Mouse (Mus musculus): ENCODE results near the gene Pou5f2.

Gene Pou5f2

DNA sequence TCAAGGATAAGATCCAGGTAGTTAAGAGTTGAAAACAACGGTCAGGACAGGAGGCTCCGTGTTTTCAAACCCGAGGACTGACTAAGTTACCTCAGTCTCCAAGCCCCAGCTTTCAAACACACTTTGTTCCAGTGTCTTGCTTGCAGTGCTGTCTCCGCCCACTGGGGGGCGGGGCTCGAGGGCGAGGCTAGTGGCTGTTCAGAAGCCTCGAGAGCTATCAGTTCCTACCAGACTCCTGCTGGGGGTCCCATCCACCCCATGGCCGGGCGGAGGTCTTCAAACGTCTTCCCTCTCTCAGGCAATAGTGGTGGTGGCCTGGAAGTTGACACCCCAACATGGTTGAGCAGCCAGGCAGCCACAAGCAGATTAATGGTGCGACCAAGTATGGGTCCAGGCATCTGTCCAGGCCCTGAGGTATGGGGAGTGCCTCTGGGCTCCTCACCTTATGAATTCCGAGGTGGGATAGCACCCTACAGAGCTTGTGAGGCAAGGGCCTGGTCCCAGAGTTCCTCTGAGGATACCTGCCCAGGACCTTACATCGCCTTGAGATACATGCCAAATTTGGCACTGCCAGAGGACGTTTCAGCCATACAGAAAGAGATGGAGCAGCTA is at the start of gene Pou5f2:
Pou5f2 (plus strand) TSS at position 220 of the 612 bp plus-strand sequence.
- peak; percentile 19 to 31 for DNase-seq

DNA sequence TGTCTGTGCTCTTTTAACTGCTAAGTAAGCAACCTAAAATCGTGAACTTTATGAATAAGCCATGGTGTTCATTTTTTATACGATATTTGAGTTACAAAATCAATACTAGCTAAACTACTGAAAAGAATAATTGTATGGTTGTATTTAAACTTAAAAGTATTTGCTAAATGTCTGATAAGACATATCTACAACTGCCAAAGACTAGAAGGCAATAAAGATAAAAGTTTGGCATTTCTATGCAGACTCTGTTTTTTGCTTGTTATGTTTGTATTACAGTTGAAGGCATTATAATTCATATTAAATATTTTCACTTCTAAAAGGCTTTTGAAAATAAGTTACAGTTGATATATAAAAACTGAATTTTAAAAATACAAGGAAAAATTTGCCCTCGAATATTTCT is 48.5 kb upstream of the Pou5f2 start:
- DNase-seq: no peak

- no peak for DNase-seq
Observed at GRCm38 (mm10) chr13:77977121-77977520, 47.6 kb upstream of the Pou5f2 start.

DNA sequence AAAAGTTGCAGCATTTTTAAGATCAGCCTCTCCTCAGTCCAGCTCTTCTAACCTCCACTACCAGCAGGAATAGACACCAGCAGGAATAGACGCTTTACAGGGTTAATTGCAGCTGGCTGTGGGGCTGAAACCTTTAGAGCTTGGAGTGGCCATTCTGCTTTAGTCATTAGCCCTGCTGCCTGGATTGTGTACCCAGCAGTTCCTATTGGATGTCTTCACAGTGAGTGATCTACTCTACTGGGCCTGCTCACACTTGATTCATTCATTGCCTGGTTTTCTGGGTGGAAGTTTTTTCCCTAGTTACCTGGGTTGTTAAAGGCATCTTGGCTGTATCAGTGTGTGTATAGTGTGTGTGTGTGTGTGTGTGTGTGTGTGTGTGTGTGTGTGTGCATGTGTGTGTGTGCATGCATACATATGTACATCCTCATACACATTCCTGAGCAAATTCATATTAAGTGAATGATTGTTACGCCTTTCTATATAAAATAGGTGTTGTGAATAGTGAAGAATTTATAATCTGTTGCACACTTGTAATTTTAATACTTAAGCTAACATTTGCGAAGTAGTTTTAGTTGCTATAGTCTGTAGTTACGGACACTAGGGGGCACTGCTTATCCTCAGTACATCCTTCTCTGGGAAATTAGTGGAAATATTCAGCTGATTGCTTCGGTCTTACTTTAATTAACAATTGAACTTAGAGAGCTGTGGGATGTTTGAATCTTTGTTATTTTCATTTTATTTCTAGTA is 42.4 kb upstream of the Pou5f2 start:
- DNase-seq: peak; percentile 33 to 44

GRCm38 (mm10) chr13:77982852-77983202 is 41.9 kb upstream of the Pou5f2 start:
- no peak for DNase-seq

DNA sequence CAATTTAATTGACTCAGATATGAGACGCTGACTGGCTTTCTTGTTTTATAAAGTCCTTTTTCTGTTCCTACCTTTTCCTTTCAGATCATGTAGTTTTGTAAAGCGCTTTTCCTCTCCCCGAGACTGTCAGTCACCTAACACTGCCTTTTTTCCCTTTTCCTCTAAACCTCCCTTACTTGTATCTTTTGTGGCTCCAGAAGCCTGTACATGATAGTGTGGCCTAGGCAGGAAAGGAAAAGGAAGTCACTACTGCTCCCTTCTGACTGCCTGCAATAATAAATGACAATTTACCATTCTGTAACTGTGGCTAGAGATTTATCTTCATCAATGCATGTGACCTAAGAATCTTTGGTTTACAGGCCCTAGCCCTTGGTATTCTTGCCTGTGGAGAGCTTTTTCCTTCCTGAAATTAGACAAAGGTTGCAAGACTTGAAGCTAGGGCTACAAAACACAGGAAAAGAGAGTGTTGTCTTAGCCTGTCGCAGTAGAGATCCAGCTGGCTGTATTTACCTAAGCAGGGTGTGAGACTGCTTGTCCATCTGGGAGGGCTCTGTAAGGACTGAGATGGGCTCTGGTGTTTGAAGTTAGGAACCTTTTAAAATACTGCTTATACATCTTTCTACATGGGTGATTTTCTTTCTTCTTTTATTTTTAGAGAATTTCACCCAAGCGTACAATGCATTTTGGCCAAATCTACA is 33.4 kb upstream of the Pou5f2 start:
- DNase-seq: no peak

- DNase-seq: no peak
Observed at GRCm38 (mm10) chr13:78004649-78005048, 20.1 kb upstream of the Pou5f2 start.

GRCm38 (mm10) chr13:78005344-78005743 is 19.4 kb upstream of the Pou5f2 start:
- DNase-seq: no peak

DNA sequence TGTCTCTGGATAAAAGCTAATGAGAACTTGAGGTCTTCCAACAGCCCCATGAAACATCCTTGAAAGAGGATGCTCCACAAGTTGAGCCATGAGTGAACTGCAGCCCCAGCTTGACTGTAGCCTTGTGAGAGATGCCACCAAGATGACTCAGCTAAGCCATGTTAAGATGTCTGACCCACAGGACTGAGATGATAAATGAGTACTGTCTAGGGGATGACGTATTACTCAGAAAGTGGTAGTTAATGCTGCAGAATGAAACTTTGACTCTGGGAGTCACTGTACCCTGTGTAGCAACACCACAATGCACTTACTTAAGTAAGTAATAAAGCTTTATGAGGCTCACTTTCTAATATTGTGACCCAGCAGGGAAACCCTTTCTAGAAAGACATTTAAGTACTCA is 14.5 kb upstream of the Pou5f2 start:
- no peak for DNase-seq

GRCm38 (mm10) chr13:78032821-78033220 is 8.1 kb downstream of the Pou5f2 start:
- DNase-seq: no peak

GRCm38 (mm10) chr13:78037203-78037602 is 12.5 kb downstream of the Pou5f2 start:
- no peak for DNase-seq

- peak; percentile 7 to 12 for DNase-seq
Observed at GRCm38 (mm10) chr13:78043203-78043602, 18.5 kb downstream of the Pou5f2 start.

- no peak for DNase-seq
Observed at GRCm38 (mm10) chr13:78045116-78045515, 20.4 kb downstream of the Pou5f2 start.
